Mouse (Mus musculus) heart, postnatal 4 days (tissue): ENCODE measurements around the gene Slc25a18. TPM values are rescaled to one million over a fixed set of nuclear protein-coding genes. Genes with fewer than 3 reads are reported as not detected.
A peak's percentile ranks its signal among the peaks of the same experiment; 100 is the strongest.

Source experiments
- DNase-seq: peaks from one replicate; pipeline ENCODE4 v3.0.0; 2021
- total RNA-seq, 2 experiments: library from RNA; stranded (reverse); gene quantifications; 2 replicates each; pipeline ENCODE4 v1.2.3; 2021

The Slc25a18 gene
- under 1 TPM; 0.14 to 0.36 TPM for total RNA-seq

- DNase-seq, result no peak
Observed at GRCm38 (mm10) chr6:120773149-120773628, at the start of gene Slc25a18. Gene Slc25a18 (plus strand): TSS chr6:120773578.

GRCm38 (mm10) chr6:120725986-120726385, 47.4 kb upstream of the Slc25a18 start:
- peak; percentile 12 for DNase-seq

GRCm38 (mm10) chr6:120736011-120736410, 37.4 kb upstream of the Slc25a18 start:
- DNase-seq, result no peak

- DNase-seq, result peak; percentile 39
Observed at GRCm38 (mm10) chr6:120736566-120736965, 36.8 kb upstream of the Slc25a18 start.

- no peak for DNase-seq
Observed at GRCm38 (mm10) chr6:120743130-120743529, 30.2 kb upstream of the Slc25a18 start.

GRCm38 (mm10) chr6:120744266-120744665, 29.1 kb upstream of the Slc25a18 start:
- no peak for DNase-seq

DNA sequence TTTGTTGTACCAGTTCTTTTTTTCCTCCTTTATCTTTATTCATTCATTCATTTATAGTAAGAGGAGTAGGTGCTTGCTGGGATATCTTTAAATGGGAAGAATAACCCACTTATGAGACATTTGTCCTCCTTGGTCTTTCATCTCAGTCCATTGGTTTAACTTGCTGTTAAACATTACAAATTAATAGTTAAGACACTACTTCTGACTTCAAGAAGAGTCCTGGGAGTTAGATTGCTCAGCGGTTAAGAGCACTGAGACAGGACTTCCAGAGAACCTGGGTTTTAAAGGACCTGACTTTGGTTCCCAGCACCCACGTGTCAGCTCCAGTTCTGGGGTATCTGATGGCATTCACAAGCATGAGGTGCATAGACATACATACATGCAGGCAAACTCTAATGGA, 27.0 kb upstream of the Slc25a18 start:
- no peak for DNase-seq

- no peak for DNase-seq
Observed at GRCm38 (mm10) chr6:120761151-120761550, 12.2 kb upstream of the Slc25a18 start.

DNA sequence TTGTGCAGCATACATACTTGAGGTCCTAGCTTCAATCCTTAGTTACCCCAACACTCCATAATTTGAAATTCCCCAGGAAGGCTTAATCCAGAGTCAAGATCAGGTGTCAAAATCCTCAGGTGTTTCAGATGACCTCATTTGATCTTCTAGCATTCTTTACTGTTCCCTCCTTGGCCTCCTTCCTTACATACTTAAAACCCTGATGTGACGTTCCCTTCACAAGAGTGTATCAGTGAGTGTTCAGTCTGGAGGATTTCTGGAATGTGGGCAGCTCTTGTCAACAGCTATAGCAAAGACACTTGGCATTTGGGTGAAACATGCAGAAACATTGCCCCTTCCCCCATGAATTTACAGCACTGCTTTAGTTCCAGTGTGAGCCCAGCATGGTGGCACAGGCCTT, 3.4 kb upstream of the Slc25a18 start:
- DNase-seq, result no peak

DNA sequence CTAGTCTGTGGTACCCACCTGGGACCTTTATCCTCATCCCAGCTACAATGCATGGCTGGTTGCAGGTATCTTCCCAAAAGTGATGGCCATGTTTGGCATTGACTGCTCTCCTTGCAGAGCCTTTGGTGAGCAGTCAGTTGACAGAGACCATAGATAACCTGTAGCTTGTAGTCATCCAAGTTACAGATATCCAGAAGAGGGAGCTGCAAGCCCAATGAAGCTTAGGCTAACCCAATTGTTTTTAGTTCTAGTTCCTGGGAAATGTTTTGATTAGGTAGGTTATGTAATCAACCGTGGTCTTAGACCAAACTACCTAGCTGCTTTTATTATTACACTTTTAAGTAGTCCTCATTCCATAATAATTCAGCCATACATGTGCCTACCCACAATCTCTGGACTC, 2.0 kb upstream of the Slc25a18 start:
- DNase-seq, result no peak

GRCm38 (mm10) chr6:120772025-120772424, 1.4 kb upstream of the Slc25a18 start:
- DNase-seq, result no peak

GRCm38 (mm10) chr6:120773763-120774162, 385 bp downstream of the Slc25a18 start:
- no peak for DNase-seq

DNA sequence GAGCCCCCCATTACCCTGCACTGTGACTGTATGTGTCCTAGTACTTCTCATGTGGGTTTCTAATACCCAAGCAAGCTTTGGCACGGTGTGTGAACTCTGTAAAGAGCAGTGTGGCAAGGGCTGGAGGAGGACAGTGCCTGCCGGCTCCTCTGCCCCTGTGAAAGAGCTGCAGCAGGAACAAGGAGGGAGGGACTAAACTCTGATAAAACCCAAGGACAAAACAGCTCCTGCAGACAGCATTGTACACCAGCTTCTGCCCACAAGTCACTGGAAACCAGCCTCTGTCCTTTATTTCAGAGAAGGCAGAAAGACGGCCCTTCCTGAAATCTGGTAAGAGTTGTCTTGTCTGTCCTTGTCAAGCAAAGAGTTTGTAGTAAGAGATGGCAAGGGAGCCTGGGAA, 2.9 kb downstream of the Slc25a18 start:
- no peak for DNase-seq

- DNase-seq, result no peak
Observed at GRCm38 (mm10) chr6:120777533-120777932, 4.2 kb downstream of the Slc25a18 start.

DNA sequence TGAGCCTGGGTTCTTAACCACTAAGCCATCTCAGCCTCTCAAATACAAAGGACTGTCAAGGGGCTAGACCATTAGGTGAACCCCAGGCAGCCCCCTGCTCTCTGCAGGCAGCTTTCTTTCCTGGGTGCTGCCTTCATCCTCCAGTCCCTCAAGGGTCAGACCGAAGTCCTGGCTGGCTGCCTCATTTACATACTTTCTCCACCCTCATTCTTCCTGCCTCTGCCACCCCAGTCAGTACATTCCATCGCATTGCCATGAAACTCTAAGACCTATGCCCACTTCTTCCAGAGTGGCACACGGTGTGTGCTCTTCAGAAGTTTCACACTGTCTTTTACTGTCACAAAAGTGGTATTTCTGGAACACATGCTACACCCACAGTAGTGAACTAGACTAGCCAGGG, 4.8 kb downstream of the Slc25a18 start:
- DNase-seq, result no peak

DNA sequence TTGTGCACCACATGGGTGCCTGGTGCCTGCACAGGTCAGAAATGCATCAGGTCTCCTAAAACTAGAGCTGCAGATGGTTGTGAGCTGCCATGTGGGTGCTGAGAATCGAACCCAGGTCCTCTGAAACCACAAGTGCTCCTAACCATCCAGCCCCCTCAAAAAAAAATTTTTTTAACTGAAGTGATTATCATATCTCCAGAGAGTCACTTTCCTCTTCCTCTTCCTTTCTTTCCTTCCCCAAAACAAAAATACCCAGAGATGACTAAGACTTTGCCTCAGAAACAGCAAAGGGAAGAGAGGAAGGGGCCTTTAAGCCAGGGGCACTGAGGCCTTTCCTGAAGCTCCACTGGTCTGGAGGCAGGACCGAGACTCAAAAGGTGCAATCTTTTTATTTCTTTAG, 9.6 kb downstream of the Slc25a18 start:
- no peak for DNase-seq

- no peak for DNase-seq
Observed at GRCm38 (mm10) chr6:120784351-120784750, 11.0 kb downstream of the Slc25a18 start.

DNA sequence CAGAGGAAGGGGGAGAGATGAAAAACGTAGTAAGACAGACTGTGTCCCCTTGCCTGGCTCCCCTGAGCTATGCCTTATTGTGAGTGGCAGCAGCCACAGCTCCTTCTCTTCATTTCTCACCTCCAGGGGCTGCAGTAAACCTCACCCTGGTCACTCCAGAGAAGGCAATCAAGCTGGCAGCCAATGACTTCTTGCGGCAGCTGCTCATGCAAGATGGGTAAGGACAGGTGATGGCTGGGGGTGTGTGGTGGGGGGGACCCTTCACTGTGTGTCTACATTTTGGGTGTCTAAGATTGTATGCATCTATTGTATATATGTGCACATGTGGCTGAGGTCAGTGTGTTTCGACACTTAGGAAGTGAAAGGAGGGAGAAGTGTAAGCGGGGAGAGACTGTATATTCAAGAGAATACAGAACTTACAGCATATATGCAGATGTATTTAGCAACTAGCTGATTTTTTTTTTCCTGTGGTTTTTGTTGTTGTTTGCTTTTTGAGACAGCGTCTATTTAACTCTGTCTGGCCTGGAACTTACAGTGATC, 14.8 kb downstream of the Slc25a18 start:
- no peak for DNase-seq

DNA sequence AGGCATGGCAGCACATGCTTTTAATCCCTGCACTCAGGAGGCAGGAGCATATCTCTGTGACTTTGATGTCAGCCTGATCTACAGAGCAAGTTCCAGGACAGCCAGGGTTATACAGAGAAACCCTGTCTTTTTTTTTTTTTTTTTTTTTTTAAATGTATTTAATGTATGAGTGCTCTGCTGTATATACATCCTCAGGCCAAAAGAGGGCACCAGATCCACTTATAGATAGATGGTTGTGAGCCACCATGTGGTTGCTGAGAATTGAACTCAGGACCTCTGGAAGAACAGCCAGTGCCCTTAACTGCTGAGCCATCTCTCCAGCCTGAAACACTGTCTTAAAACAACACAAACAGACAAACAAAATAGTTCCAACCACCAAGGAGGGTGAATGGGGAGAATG, 15.5 kb downstream of the Slc25a18 start:
- DNase-seq, result no peak

GRCm38 (mm10) chr6:120790153-120790552, 16.8 kb downstream of the Slc25a18 start:
- no peak for DNase-seq

DNA sequence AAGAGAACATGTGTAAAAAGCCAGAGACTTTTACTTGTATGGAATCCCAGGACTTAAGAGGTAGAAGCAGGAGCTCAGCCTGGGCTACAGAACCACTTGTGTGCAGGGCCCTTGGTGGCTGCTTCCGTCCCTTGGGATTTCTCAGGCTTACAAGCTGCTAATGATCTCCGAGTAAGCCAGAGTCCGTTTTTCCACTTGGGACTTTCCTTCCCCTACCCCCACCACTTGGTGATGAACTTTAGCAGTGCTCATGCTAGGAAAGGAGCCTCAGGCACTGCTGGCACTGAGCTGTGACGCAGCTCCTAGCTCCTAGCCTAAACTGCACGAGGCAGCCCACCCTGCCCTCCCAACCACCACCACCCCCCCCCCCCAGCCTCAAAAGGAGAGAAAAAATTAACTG, 17.3 kb downstream of the Slc25a18 start:
- no peak for DNase-seq

DNA sequence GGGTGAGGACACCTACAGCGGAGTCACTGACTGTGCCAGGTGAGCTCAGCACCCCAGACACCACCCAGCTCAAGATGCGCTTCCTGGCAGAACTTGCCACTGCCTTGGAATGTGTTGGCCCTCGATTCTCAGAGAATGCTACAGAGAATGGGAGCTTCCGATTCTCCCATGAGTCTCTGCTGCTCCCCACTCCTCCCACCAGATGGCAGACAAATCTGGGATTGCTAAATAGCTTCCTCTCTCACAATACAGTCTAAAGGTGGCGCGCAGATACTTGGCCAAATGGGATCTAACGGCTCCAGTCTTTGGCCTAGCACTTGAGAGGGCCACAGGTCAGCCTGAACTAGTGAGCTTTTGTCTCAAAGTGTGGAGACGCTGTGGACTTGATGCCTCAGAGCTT, 19.6 kb downstream of the Slc25a18 start:
- DNase-seq, result no peak

DNA sequence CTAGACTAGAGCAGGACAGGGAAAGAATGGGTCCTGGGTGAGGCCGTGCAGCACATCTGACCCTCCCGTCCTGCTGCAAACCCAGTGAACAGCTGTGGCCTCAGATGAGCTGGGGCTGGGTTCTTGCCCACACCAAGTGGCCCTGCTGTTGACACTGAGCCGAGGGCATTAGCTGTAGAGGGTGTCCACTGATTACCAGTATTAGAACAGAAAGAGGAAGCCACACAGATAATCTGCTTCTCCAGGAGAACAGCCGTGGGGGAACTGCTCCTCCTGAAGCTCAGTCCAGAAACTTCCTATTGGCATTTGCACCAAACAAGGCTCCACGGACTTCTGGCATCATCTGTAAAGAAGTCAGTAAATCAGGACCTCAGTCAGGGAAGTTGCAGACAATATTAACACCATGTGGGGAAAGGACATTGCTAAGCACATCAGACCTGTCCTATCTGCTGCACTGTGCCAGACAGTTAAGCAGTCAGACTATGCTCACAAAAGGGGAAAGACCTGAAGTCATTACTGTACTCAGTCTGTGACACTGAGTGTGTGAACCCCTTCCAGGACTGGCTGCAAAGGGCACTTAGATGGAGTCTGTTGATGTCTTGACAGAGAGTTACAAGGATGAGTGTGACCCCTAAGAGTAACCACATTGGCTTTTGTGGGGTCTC, 22.2 kb downstream of the Slc25a18 start:
- DNase-seq, result no peak

DNA sequence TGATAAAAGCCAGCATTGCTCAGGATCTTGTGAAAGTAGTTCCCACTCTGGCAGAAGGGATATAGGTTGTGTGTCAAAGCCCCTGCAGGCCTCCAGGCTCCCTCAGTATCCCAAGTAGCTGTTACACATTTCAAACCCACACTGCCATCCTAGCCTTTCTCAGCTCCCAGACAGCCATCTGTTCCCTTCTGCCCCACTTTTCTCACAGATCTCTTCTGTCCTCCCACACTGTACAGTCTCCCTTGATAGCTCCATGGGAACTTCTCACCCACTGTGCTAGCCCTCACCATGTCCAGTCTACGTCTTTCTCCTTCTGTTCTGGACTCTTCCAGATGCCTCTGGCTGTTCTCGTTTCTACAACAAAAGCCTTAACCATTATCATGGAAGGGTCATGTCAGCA, 22.7 kb downstream of the Slc25a18 start:
- DNase-seq, result no peak

- no peak for DNase-seq
Observed at GRCm38 (mm10) chr6:120798019-120798418, 24.6 kb downstream of the Slc25a18 start.
